Mouse (Mus musculus): ENCODE results near the gene 5830473C10Rik. TPM values are rescaled to one million over a fixed set of nuclear protein-coding genes. Genes with fewer than 3 reads are reported as not detected.
A peak's percentile ranks its signal among the peaks of the same experiment; 100 is the strongest.
"Not testable (repeated sequence)": the region's sequence is repeated elsewhere in the genome, so short reads cannot be mapped to it uniquely, and the experiment has no call there.

Gene 5830473C10Rik
- total RNA-seq, 2 experiments from 2014 or later: not detected

GRCm38 (mm10) chr5:90590676-90591075 lies 29.8 kb downstream of the 5830473C10Rik start:
- ATAC-seq (replicated peaks; ENCODE audit: poor library complexity, severe bottlenecking): no peak

- 0 out of 2 replicates have a peak, but pooled peaks have one; percentile 6 for ATAC-seq (replicated peaks; ENCODE audit: poor library complexity, severe bottlenecking)
These were observed 31.0 kb downstream of the 5830473C10Rik start for GRCm38 (mm10) chr5:90591936-90592335.

GRCm38 (mm10) chr5:90594945-90595344 lies 34.0 kb downstream of the 5830473C10Rik start:
- ATAC-seq (replicated peaks; ENCODE audit: poor library complexity, severe bottlenecking): peak; percentile 89

GRCm38 (mm10) chr5:90596155-90596554 lies 35.2 kb downstream of the 5830473C10Rik start:
- ATAC-seq (replicated peaks; ENCODE audit: poor library complexity, severe bottlenecking): no peak

GRCm38 (mm10) chr5:90601469-90601868 lies 40.6 kb downstream of the 5830473C10Rik start:
- peak; percentile 70 for ATAC-seq (replicated peaks; ENCODE audit: poor library complexity, severe bottlenecking)

GRCm38 (mm10) chr5:90603407-90603923 lies 42.6 kb downstream of the 5830473C10Rik start:
- ATAC-seq (replicated peaks; ENCODE audit: poor library complexity, severe bottlenecking): peak; percentile 77

GRCm38 (mm10) chr5:90608906-90609305 lies 48.0 kb downstream of the 5830473C10Rik start:
- no peak for ATAC-seq (replicated peaks; ENCODE audit: poor library complexity, severe bottlenecking)

GRCm38 (mm10) chr5:90611388-90611787 lies 50.5 kb downstream of the 5830473C10Rik start:
- peak; percentile 68 for ATAC-seq (replicated peaks; ENCODE audit: poor library complexity, severe bottlenecking)

GRCm38 (mm10) chr5:90611996-90612611 lies 51.2 kb downstream of the 5830473C10Rik start:
- peak; percentile 94 for ATAC-seq (replicated peaks; ENCODE audit: poor library complexity, severe bottlenecking)

- not testable (repeated sequence) for ATAC-seq (replicated peaks; ENCODE audit: poor library complexity, severe bottlenecking)
These were observed 51.8 kb downstream of the 5830473C10Rik start for GRCm38 (mm10) chr5:90612751-90613150.

GRCm38 (mm10) chr5:90617859-90618258 lies 57.0 kb downstream of the 5830473C10Rik start:
- ATAC-seq (replicated peaks; ENCODE audit: poor library complexity, severe bottlenecking): peak; percentile 96

- ATAC-seq (replicated peaks; ENCODE audit: poor library complexity, severe bottlenecking): no peak
These were observed 60.4 kb downstream of the 5830473C10Rik start for GRCm38 (mm10) chr5:90621316-90621715.

- no peak for ATAC-seq (replicated peaks; ENCODE audit: poor library complexity, severe bottlenecking)
These were observed 60.8 kb downstream of the 5830473C10Rik start for GRCm38 (mm10) chr5:90621726-90622125.

GRCm38 (mm10) chr5:90623209-90623608 lies 62.3 kb downstream of the 5830473C10Rik start:
- no peak for ATAC-seq (replicated peaks; ENCODE audit: poor library complexity, severe bottlenecking)

- ATAC-seq (replicated peaks; ENCODE audit: poor library complexity, severe bottlenecking): no peak
These were observed 64.0 kb downstream of the 5830473C10Rik start for GRCm38 (mm10) chr5:90624708-90625425.

- no peak for ATAC-seq (replicated peaks; ENCODE audit: poor library complexity, severe bottlenecking)
These were observed 66.5 kb downstream of the 5830473C10Rik start for GRCm38 (mm10) chr5:90627423-90627822.

- ATAC-seq (replicated peaks; ENCODE audit: poor library complexity, severe bottlenecking): no peak
These were observed 67.1 kb downstream of the 5830473C10Rik start for GRCm38 (mm10) chr5:90628011-90628410.

- no peak for ATAC-seq (replicated peaks; ENCODE audit: poor library complexity, severe bottlenecking)
These were observed 67.6 kb downstream of the 5830473C10Rik start for GRCm38 (mm10) chr5:90628530-90628929.

- ATAC-seq (replicated peaks; ENCODE audit: poor library complexity, severe bottlenecking): no peak
These were observed 74.0 kb downstream of the 5830473C10Rik start for GRCm38 (mm10) chr5:90634885-90635284.

- ATAC-seq (replicated peaks; ENCODE audit: poor library complexity, severe bottlenecking): peak; percentile 83
These were observed 79.6 kb downstream of the 5830473C10Rik start, which contains the start of gene Rassf6 for GRCm38 (mm10) chr5:90640286-90641217. Rassf6 (minus strand) TSS chr5:90640657.
